Mouse (Mus musculus) neural tube, embryonic 13.5 days (tissue): ENCODE measurements around the gene Gabpa. TPM values are rescaled to one million over a fixed set of nuclear protein-coding genes. Genes with fewer than 3 reads are reported as not detected.

Experiments used
- polyA plus RNA-seq: library from polyadenylated mRNA; unstranded; fragments of >200 nt; fragmentation: Nextera tagmentation; extraction: Ambion mirVana; gene quantifications from 2 replicates; pipeline ENCODE4 v1.2.1, GENCODE M21; 2015

Gabpa gene
- polyA plus RNA-seq, 1 experiment from 2014 or later = 21.2 TPM

Other genes starting within 250 kb of the Gabpa start
- gene Mrpl39, start 99.2 kb upstream of the Gabpa start, polyA plus RNA-seq = 43.5 and 43.6 TPM in 2 replicates
- 24.5 and 26.9 TPM in 2 replicates for gene Jam2, start 60.8 kb upstream of the Gabpa start, polyA plus RNA-seq
- gene Atp5j, start 700 bp downstream of the Gabpa start, polyA plus RNA-seq = 765 and 862 TPM in 2 replicates